Mouse (Mus musculus) testis, adult 2 months (tissue): ENCODE measurements around the gene Timm13.

ENCODE experiments used
- CTCF ChIP-seq: fragments of 200-500 bp; IDR thresholded peaks from 2 replicates; pipeline ENCODE4 v1.5.1; 2012; ENCODE audit warnings: low read depth, mild to moderate bottlenecking, inconsistent platforms, low read length, moderate library complexity; ENCODE audit not compliant: control insufficient read depth, insufficient read depth, insufficient replicate concordance
- POLR2A ChIP-seq: fragments of 200-500 bp; IDR thresholded peaks from 2 replicates; pipeline ENCODE4 v1.6.1; 2012; ENCODE audit warnings: low read depth, mild to moderate bottlenecking, inconsistent platforms, low read length, moderate library complexity; ENCODE audit not compliant: control insufficient read depth

GRCm38 (mm10) chr10:80895100-80895499, 5.7 kb downstream of the Timm13 start:
- no peak for TF ChIP-seq CTCF
- TF ChIP-seq POLR2A = no peak
